Comparison of ENCODE assay signal across 9 mouse cellular contexts in genomic region chr13:13612882-13613281, GRCm38 (mm10). TPM values are rescaled to one million over a fixed set of nuclear protein-coding genes. Genes with fewer than 3 reads are reported as not detected.
A peak's percentile ranks its signal among the peaks of the same experiment; 100 is the strongest.
DNase-seq lines count a peak whose midpoint lies in the region; ATAC-seq and TF ChIP-seq lines count a peak whose summit lies in the region.
"Had no signal": no experiment of that assay in that cellular context is flagged by ENCODE, and none has a peak within 500 bp of the region (broad histone marks: within the 10 kb centered on the region; RNA-seq: fewer than 3 reads in every experiment).

No protein-coding gene starts in this region.

- H3K27ac ChIP-seq in hindbrain, embryonic 14.5 days: no peak overlapping the region
- H3K27ac ChIP-seq in hindbrain, embryonic 10.5 days: no peak overlapping the region
- no peak overlapping the region for H3K27ac ChIP-seq in bone marrow, adult 2 months (ENCODE audit: control insufficient read depth, insufficient read depth, low read depth, low read length, poor library complexity)
- H3K27ac ChIP-seq: macrophage had no signal

- no peaks in the 10 kb centered on the region for H3K4me1 ChIP-seq in hindbrain, embryonic 14.5 days (replicated peaks; ENCODE audit: control insufficient read depth, insufficient read depth, low read length)
- H3K4me1 ChIP-seq in hindbrain, embryonic 10.5 days (replicated peaks): no peaks in the 10 kb centered on the region
- no peaks in the 10 kb centered on the region; the same call in 1 of the 2 replicates for H3K4me1 ChIP-seq in bone marrow, adult 2 months (ENCODE audit: control insufficient read depth, insufficient read depth, low read length)

- no peaks in the 10 kb centered on the region for H3K9me3 ChIP-seq in hindbrain, embryonic 14.5 days (ENCODE audit: control insufficient read depth, low read length)
- H3K9me3 ChIP-seq in hindbrain, embryonic 10.5 days: no peaks in the 10 kb centered on the region

- peaks cover 10% of the 10 kb centered on the region for H3K36me3 ChIP-seq in hindbrain, embryonic 14.5 days (replicated peaks; ENCODE audit: control insufficient read depth, insufficient read depth)
- H3K36me3 ChIP-seq in hindbrain, embryonic 10.5 days: peaks cover 9% of the 10 kb centered on the region
- H3K36me3 ChIP-seq in splenic B cell, adult 2 months (ENCODE audit: control insufficient read depth, insufficient read depth, low read length, poor library complexity, severe bottlenecking): peaks cover 5% of the 10 kb centered on the region; the same call in 1 of the 2 replicates

- TF ChIP-seq CTCF in bone marrow, adult 2 months (IDR thresholded peaks at IDR 0.05; ENCODE audit: control insufficient read depth, insufficient read depth, low read length): peak; percentile 40; the same call in 1 of the 2 replicates

- no peak for TF ChIP-seq POLR2A in bone marrow, adult 2 months (IDR thresholded peaks at IDR 0.05; ENCODE audit: borderline replicate concordance, control insufficient read depth, low read depth, low read length)

- WGBS in hindbrain, embryonic 14.5 days: 66% methylated on average over 1 of the region's 1 CpGs
- WGBS in hindbrain, embryonic 10.5 days: 74% methylated on average over 1 of the region's 1 CpGs
- WGBS in bone marrow, adult 2 months: 88% methylated on average over 1 of the region's 1 CpGs

- H3K9ac ChIP-seq in hindbrain, embryonic 14.5 days: no peak overlapping the region

- no peak for DNase-seq in hindbrain, embryonic 14.5 days (ENCODE audit: low spot score)
- no peak for DNase-seq in hindbrain, embryonic 10.5 days (ENCODE audit: low spot score)
- DNase-seq in gastrocnemius, postnatal 25 days: peak; percentile 14
- DNase-seq in kidney, postnatal 4 days: peak; percentile 24 to 49
- DNase-seq in splenic B cell, adult 2 months (ENCODE audit: low read depth, low spot score): peak; percentile 76
- DNase-seq in ovary, adult 18-20 months (ENCODE audit: low spot score): no peak

- peak; percentile 21; the same call in 1 of the 2 replicates for ATAC-seq in hindbrain, embryonic 14.5 days (ENCODE audit: low FRiP score)
- peak; percentile 76 for ATAC-seq in CD4-positive, CD25-positive, alpha-beta regulatory T cell, adult 4 months

- H3K4me2 ChIP-seq in hindbrain, embryonic 14.5 days (replicated peaks): no peak overlapping the region

- no peaks in the 10 kb centered on the region for H3K27me3 ChIP-seq in hindbrain, embryonic 14.5 days (ENCODE audit: control insufficient read depth, insufficient read depth, low read length)
- H3K27me3 ChIP-seq in hindbrain, embryonic 10.5 days (ENCODE audit: insufficient read depth, poor library complexity, severe bottlenecking): no peaks in the 10 kb centered on the region
- no peaks in the 10 kb centered on the region for H3K27me3 ChIP-seq in splenic B cell, adult 2 months (ENCODE audit: control insufficient read depth, insufficient read depth, low read length, poor library complexity, severe bottlenecking)

- no peak overlapping the region for H3K4me3 ChIP-seq in hindbrain, embryonic 14.5 days (replicated peaks; ENCODE audit: low read length)
- H3K4me3 ChIP-seq in hindbrain, embryonic 10.5 days: no peak overlapping the region
- H3K4me3 ChIP-seq in bone marrow, adult 2 months (replicated peaks; ENCODE audit: control insufficient read depth, low read depth, low read length): no peak overlapping the region

RNA-seq across cellular contexts. Expression of gene Lyst, which starts 22.7 kb away (rescaled TPM):
- 5.0 and 6.3 TPM in 2 replicates for polyA plus RNA-seq in hindbrain, embryonic 14.5 days (2014; fragmentation: Nextera tagmentation; extraction: Ambion mirVana)
- 3.3 and 4.0 TPM in 2 replicates for polyA plus RNA-seq in hindbrain, embryonic 10.5 days (2016; fragmentation: Nextera tagmentation; extraction: Ambion mirVana)
- 10 to 100 TPM in 1 of 2 experiments, 1 to 10 TPM in 1; 9.0 to 10.5 TPM for polyA plus RNA-seq in CD4-positive, CD25-positive, alpha-beta regulatory T cell, adult 4 months (2017; shearing (Covaris generic))
- polyA plus RNA-seq in bone marrow, adult 2 months (2011; ENCODE audit: insufficient read depth, insufficient read length, low replicate concordance, missing spikeins): 9.2 and 27.6 TPM in 2 replicates
- total RNA-seq in gastrocnemius, postnatal 25 days (2021): 1 to 10 TPM; 4.1 to 5.9 TPM

Comparison
In these comparisons a context has a peak if more than half of its experiments do, and no peak if none do; other contexts are left out.
1. DNase-seq: peak in gastrocnemius, postnatal 25 days (single experiment), kidney, postnatal 4 days (2 of 2) and splenic B cell, adult 2 months (single experiment); none in hindbrain, embryonic 14.5 days (single experiment), hindbrain, embryonic 10.5 days (single experiment) and ovary, adult 18-20 months (single experiment).